9 mouse cellular contexts compared by ENCODE assay signal in genomic region chr15:27724298-27724697, GRCm38 (mm10). TPM values are rescaled to one million over a fixed set of nuclear protein-coding genes. Genes with fewer than 3 reads are reported as not detected.
DNase-seq lines count a peak whose midpoint lies in the region; ATAC-seq lines count a peak whose summit lies in the region.
"Had no signal": no experiment of that assay in that cellular context is flagged by ENCODE, and none has a peak within 500 bp of the region (broad histone marks: within the 10 kb centered on the region; RNA-seq: fewer than 3 reads in every experiment).

No protein-coding gene starts in this region.

- peaks cover 14% of the 10 kb centered on the region for H3K4me1 ChIP-seq in heart, embryonic 16.5 days (ENCODE audit: control insufficient read depth, insufficient read depth, low read length)
- H3K4me1 ChIP-seq in embryonic facial prominence, embryonic 14.5 days (ENCODE audit: control insufficient read depth, insufficient read depth, low read length), result no peaks in the 10 kb centered on the region
- no peaks in the 10 kb centered on the region for H3K4me1 ChIP-seq in hindbrain, embryonic 11.5 days (replicated peaks; ENCODE audit: control insufficient read depth, insufficient read depth, low read length)
- H3K4me1 ChIP-seq: hindbrain, embryonic 15.5 days had no signal

- no peaks in the 10 kb centered on the region for H3K27me3 ChIP-seq in heart, embryonic 16.5 days (ENCODE audit: control insufficient read depth, insufficient read depth, low read length)
- no peaks in the 10 kb centered on the region for H3K27me3 ChIP-seq in embryonic facial prominence, embryonic 14.5 days (replicated peaks; ENCODE audit: control insufficient read depth, insufficient read depth, low read length)
- H3K27me3 ChIP-seq in hindbrain, embryonic 11.5 days (ENCODE audit: control insufficient read depth, insufficient read depth, low read length), result no peaks in the 10 kb centered on the region
- H3K27me3 ChIP-seq: hindbrain, embryonic 15.5 days had no signal

- H3K4me2 ChIP-seq in heart, embryonic 16.5 days (ENCODE audit: low read depth, low read length), result peak overlapping the region; percentile 19; the same call in 1 of the 2 replicates
- H3K4me2 ChIP-seq in embryonic facial prominence, embryonic 14.5 days (ENCODE audit: low read depth, low read length), result no peak overlapping the region
- H3K4me2 ChIP-seq in hindbrain, embryonic 11.5 days (replicated peaks; ENCODE audit: low read depth, low read length), result no peak overlapping the region
- H3K4me2 ChIP-seq: hindbrain, embryonic 15.5 days had no signal

- H3K27ac ChIP-seq in heart, embryonic 16.5 days (ENCODE audit: low read length), result peak overlapping the region; percentile 58
- no peak overlapping the region for H3K27ac ChIP-seq in embryonic facial prominence, embryonic 14.5 days (replicated peaks; ENCODE audit: low read depth, low read length)
- H3K27ac ChIP-seq in hindbrain, embryonic 11.5 days (ENCODE audit: low read depth, low read length), result no peak overlapping the region
- H3K27ac ChIP-seq: hindbrain, embryonic 15.5 days had no signal

- ATAC-seq in heart, embryonic 16.5 days (replicated peaks; ENCODE audit: extremely low read depth, insufficient read depth, low FRiP score), result 0 out of 2 replicates have a peak, but pooled peaks have one; percentile 12
- ATAC-seq in embryonic facial prominence, embryonic 14.5 days (ENCODE audit: low read depth), result no peak
- ATAC-seq in hindbrain, embryonic 11.5 days (ENCODE audit: low FRiP score), result no peak

- 42% methylated on average over 6 of the region's 6 CpGs for WGBS in heart, embryonic 16.5 days
- WGBS in embryonic facial prominence, embryonic 14.5 days, result 70% methylated on average over 6 of the region's 6 CpGs
- 85% methylated on average over 6 of the region's 6 CpGs for WGBS in hindbrain, embryonic 11.5 days

- no peak overlapping the region for H3K4me3 ChIP-seq in heart, embryonic 16.5 days (ENCODE audit: low read length)
- no peak overlapping the region for H3K4me3 ChIP-seq in embryonic facial prominence, embryonic 14.5 days (ENCODE audit: low read depth, low read length)
- no peak overlapping the region for H3K4me3 ChIP-seq in hindbrain, embryonic 11.5 days (ENCODE audit: low read depth, low read length)
- H3K4me3 ChIP-seq: hindbrain, embryonic 15.5 days had no signal

- no peaks in the 10 kb centered on the region for H3K36me3 ChIP-seq in heart, embryonic 16.5 days (ENCODE audit: control insufficient read depth, insufficient read depth)
- H3K36me3 ChIP-seq in embryonic facial prominence, embryonic 14.5 days (ENCODE audit: control insufficient read depth, insufficient read depth, low read length), result no peaks in the 10 kb centered on the region
- no peaks in the 10 kb centered on the region for H3K36me3 ChIP-seq in hindbrain, embryonic 11.5 days (ENCODE audit: control insufficient read depth, insufficient read depth, low read length)
- H3K36me3 ChIP-seq: hindbrain, embryonic 15.5 days had no signal

- no peak overlapping the region for H3K9ac ChIP-seq in heart, embryonic 16.5 days (ENCODE audit: low read length)
- H3K9ac ChIP-seq in embryonic facial prominence, embryonic 14.5 days (ENCODE audit: low read depth, low read length), result no peak overlapping the region
- H3K9ac ChIP-seq in hindbrain, embryonic 11.5 days (ENCODE audit: low read depth, low read length), result no peak overlapping the region
- H3K9ac ChIP-seq: hindbrain, embryonic 15.5 days had no signal

- H3K9me3 ChIP-seq in heart, embryonic 16.5 days (replicated peaks; ENCODE audit: control insufficient read depth, low read length), result peaks cover 3% of the 10 kb centered on the region; the same call in 1 of the 2 replicates
- no peaks in the 10 kb centered on the region for H3K9me3 ChIP-seq in embryonic facial prominence, embryonic 14.5 days (ENCODE audit: control insufficient read depth, low read length)
- H3K9me3 ChIP-seq in hindbrain, embryonic 11.5 days (ENCODE audit: control insufficient read depth, low read length), result no peaks in the 10 kb centered on the region
- H3K9me3 ChIP-seq: hindbrain, embryonic 15.5 days had no signal

- no peak for DNase-seq in heart, adult 18-20 months
- DNase-seq in CD4-positive, CD25-positive, alpha-beta regulatory T cell, adult 2 months (ENCODE audit: low read depth, low spot score), result peak; percentile 70
- peak; percentile 16 for DNase-seq in embryonic facial prominence, embryonic 14.5 days (ENCODE audit: low spot score)
- peak; percentile 43 for DNase-seq in lung, postnatal 36 days
- DNase-seq in cerebellum, adult 18-20 months, result no peak
- no peak for DNase-seq in frontal cortex, postnatal 10 days (ENCODE audit: low spot score in 2 of 2)
- no peak for DNase-seq in hindbrain, embryonic 11.5 days (ENCODE audit: low spot score)

RNA-seq across cellular contexts. Expression of gene Otulinl, which starts 42.9 kb away (rescaled TPM):
- polyA plus RNA-seq in heart, embryonic 16.5 days (2015; fragmentation: Nextera tagmentation; extraction: Ambion mirVana), result 7.3 and 7.6 TPM in 2 replicates
- total RNA-seq in heart, adult 18-20 months (2021), result 1 to 10 TPM; 1.8 to 4.4 TPM
- 20.1 and 23.5 TPM in 2 replicates for polyA plus RNA-seq in embryonic facial prominence, embryonic 14.5 days (2014; fragmentation: Nextera tagmentation; extraction: Ambion mirVana)
- polyA plus RNA-seq in hindbrain, embryonic 11.5 days (2014; fragmentation: Nextera tagmentation; extraction: Ambion mirVana), result 6.9 and 9.7 TPM in 2 replicates

Comparison
In these comparisons a context has a peak if more than half of its experiments do, and no peak if none do; other contexts are left out.
1. DNase-seq: peak in CD4-positive, CD25-positive, alpha-beta regulatory T cell, adult 2 months (single experiment), embryonic facial prominence, embryonic 14.5 days (single experiment) and lung, postnatal 36 days (single experiment); none in heart, adult 18-20 months (0 of 2), cerebellum, adult 18-20 months (0 of 2), frontal cortex, postnatal 10 days (0 of 2) and hindbrain, embryonic 11.5 days (single experiment).